Mouse (Mus musculus): ENCODE measurements around the gene C1qb. TPM values are rescaled to one million over a fixed set of nuclear protein-coding genes. Genes with fewer than 3 reads are reported as not detected.
A peak's percentile ranks its signal among the peaks of the same experiment; 100 is the strongest.

C1qb gene
- polyA plus RNA-seq, 1 experiment from 2014 or later: 46.0 TPM

GRCm38 (mm10) chr4:136907033-136907432 lies 21.0 kb upstream of the C1qb start:
- no peaks in the 10 kb centered on the region for H3K36me3 ChIP-seq (ENCODE audit: insufficient read depth)
- no peak overlapping the region for H3K9ac ChIP-seq
- DNase-seq (peak; percentile 93), ATAC-seq (ENCODE audit: insufficient read depth) (no peak)
- no peaks in the 10 kb centered on the region for H3K9me3 ChIP-seq (ENCODE audit: low read depth, low read length)
- no peak overlapping the region for H3K4me3 ChIP-seq (ENCODE audit: low read depth, low read length)
- H3K4me1 ChIP-seq (ENCODE audit: insufficient read depth): no peaks in the 10 kb centered on the region
- WGBS: 11% methylated on average over 7 of the region's 7 CpGs
- no peak overlapping the region for H3K4me2 ChIP-seq
- no peak overlapping the region for H3K27ac ChIP-seq (ENCODE audit: low read depth)
- H3K27me3 ChIP-seq (ENCODE audit: insufficient read depth, low read length): peaks cover 49% of the 10 kb centered on the region
- peak; percentile 95 for TF ChIP-seq CTCF (IDR thresholded peaks at IDR 0.05; ENCODE audit: low read depth)

- TF ChIP-seq CTCF (IDR thresholded peaks at IDR 0.05; ENCODE audit: low read depth): no peak
- no peak overlapping the region for H3K4me3 ChIP-seq (ENCODE audit: low read depth, low read length)
- H3K9ac ChIP-seq: no peak overlapping the region
- no peak overlapping the region for H3K4me2 ChIP-seq
- ATAC-seq (ENCODE audit: insufficient read depth) (no peak), DNase-seq (no peak)
- WGBS: 3% methylated on average over 23 of the region's 23 CpGs
- H3K27me3 ChIP-seq (ENCODE audit: insufficient read depth, low read length): peaks cover 33% of the 10 kb centered on the region
- H3K36me3 ChIP-seq (ENCODE audit: insufficient read depth): no peaks in the 10 kb centered on the region
- H3K27ac ChIP-seq (ENCODE audit: low read depth): no peak overlapping the region
- H3K4me1 ChIP-seq (ENCODE audit: insufficient read depth): no peaks in the 10 kb centered on the region
- H3K9me3 ChIP-seq (ENCODE audit: low read depth, low read length): no peaks in the 10 kb centered on the region
These were observed 19.0 kb upstream of the C1qb start for GRCm38 (mm10) chr4:136904767-136905539.

- H3K27me3 ChIP-seq (ENCODE audit: insufficient read depth, low read length): peaks cover 46% of the 10 kb centered on the region
- no peaks in the 10 kb centered on the region for H3K36me3 ChIP-seq (ENCODE audit: insufficient read depth)
- WGBS: 56% methylated on average over 7 of the region's 7 CpGs
- no peak overlapping the region for H3K9ac ChIP-seq
- no peak overlapping the region for H3K4me3 ChIP-seq (ENCODE audit: low read depth, low read length)
- no peaks in the 10 kb centered on the region for H3K4me1 ChIP-seq (ENCODE audit: insufficient read depth)
- no peak overlapping the region for H3K4me2 ChIP-seq
- H3K27ac ChIP-seq (ENCODE audit: low read depth): no peak overlapping the region
- DNase-seq: peak; percentile 25
- H3K9me3 ChIP-seq (ENCODE audit: low read depth, low read length): no peaks in the 10 kb centered on the region
- ATAC-seq (ENCODE audit: insufficient read depth): no peak
- peak; percentile 46 for TF ChIP-seq CTCF (IDR thresholded peaks at IDR 0.05; ENCODE audit: low read depth)
These were observed 13.2 kb upstream of the C1qb start for GRCm38 (mm10) chr4:136899154-136899553.

DNA sequence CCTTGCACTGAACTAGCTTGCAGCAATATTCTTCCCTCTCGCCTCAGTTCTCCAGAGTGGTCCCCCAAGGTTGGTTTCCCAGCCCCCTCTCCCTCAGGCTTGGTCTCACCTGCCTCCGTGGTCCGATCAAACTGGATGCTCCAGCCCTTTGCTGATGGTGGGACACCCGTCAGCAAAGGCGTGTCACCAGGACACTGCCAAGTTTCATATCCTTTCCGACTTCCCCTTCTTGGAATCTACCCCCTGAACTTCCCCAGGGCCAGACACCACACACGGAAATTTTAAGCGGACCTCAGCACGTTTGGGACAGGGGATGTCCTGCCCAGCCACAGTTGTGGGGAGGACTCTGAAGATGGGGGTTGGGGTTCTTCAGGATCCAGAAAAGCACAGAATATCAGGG lies 12.7 kb upstream of the C1qb start, which contains the start of gene C1qa:
Gene C1qa (minus strand): TSS at position 167 of the 400 bp plus-strand sequence.
- H3K4me2 ChIP-seq: no peak within 1 kb of the TSS
- no peak within 1 kb of the TSS for H3K27ac ChIP-seq (ENCODE audit: low read depth)
- ATAC-seq (ENCODE audit: insufficient read depth): no peak
- H3K4me1 ChIP-seq (ENCODE audit: insufficient read depth): no peaks in the 10 kb centered on the region
- TF ChIP-seq CTCF (IDR thresholded peaks at IDR 0.05; ENCODE audit: low read depth): no peak
- no peak within 1 kb of the TSS for H3K9ac ChIP-seq
- H3K9me3 ChIP-seq (ENCODE audit: low read depth, low read length): no peaks in the 10 kb centered on the region
- H3K4me3 ChIP-seq (ENCODE audit: low read depth, low read length): no peak within 1 kb of the TSS
- 66% methylated on average over 9 of the region's 9 CpGs for WGBS
- no peak for DNase-seq
- peaks cover 44% of the 10 kb centered on the region for H3K27me3 ChIP-seq (ENCODE audit: insufficient read depth, low read length)
- H3K36me3 ChIP-seq (ENCODE audit: insufficient read depth): no peaks in the 10 kb centered on the region

DNA sequence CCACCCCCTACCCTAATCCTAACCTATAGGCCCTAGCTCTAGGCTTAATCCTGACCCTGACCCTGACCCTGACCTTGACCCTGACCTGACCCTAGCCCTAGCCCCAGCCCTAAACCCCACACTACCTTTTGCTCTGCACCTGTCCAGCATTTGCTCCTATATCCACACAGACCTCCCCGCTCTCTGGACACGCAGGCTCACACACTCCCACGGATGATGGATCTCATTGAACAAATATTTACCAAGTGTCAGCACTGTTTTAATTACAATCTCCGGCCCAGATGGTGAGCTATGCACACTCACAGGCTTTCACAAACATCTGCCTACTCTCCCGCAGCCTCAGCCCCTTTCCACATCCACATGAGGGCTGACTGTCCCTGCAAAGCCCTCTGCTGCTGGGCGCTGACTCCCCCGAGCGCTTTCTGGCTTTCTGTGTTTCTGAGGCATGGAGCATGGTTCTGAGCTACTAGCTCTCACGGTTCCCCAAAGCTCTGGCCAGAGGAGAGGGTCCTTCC lies 12.2 kb upstream of the C1qb start:
- 21% methylated on average over 9 of the region's 9 CpGs for WGBS

GRCm38 (mm10) chr4:136896461-136896860 lies 10.5 kb upstream of the C1qb start:
- no peak overlapping the region for H3K4me2 ChIP-seq
- H3K36me3 ChIP-seq (ENCODE audit: insufficient read depth): no peaks in the 10 kb centered on the region
- 34% methylated on average over 10 of the region's 10 CpGs for WGBS
- peaks cover 52% of the 10 kb centered on the region for H3K27me3 ChIP-seq (ENCODE audit: insufficient read depth, low read length)
- ATAC-seq (ENCODE audit: insufficient read depth): no peak
- no peak overlapping the region for H3K27ac ChIP-seq (ENCODE audit: low read depth)
- no peak overlapping the region for H3K4me3 ChIP-seq (ENCODE audit: low read depth, low read length)
- H3K9me3 ChIP-seq (ENCODE audit: low read depth, low read length): no peaks in the 10 kb centered on the region
- no peaks in the 10 kb centered on the region for H3K4me1 ChIP-seq (ENCODE audit: insufficient read depth)
- no peak for TF ChIP-seq CTCF (IDR thresholded peaks at IDR 0.05; ENCODE audit: low read depth)
- H3K9ac ChIP-seq: peak overlapping the region; percentile 13; the same call in 1 of the 2 replicates
- no peak for DNase-seq

More for the DNA sequence above, 12.2 kb upstream of the C1qb start:
- no peak for DNase-seq
- Histone ChIP-seq H3K4me3 (ENCODE audit: low read depth, low read length) (no peak overlapping the region), H3K4me1 (ENCODE audit: insufficient read depth) (no peaks in the 10 kb centered on the region), H3K9me3 (ENCODE audit: low read depth, low read length) (no peaks in the 10 kb centered on the region), H3K27ac (ENCODE audit: low read depth) (no peak overlapping the region), H3K4me2 (no peak overlapping the region), H3K27me3 (ENCODE audit: insufficient read depth, low read length) (peaks cover 44% of the 10 kb centered on the region), H3K9ac (no peak overlapping the region), H3K36me3 (ENCODE audit: insufficient read depth) (no peaks in the 10 kb centered on the region)
- no peak for ATAC-seq (ENCODE audit: insufficient read depth)
- TF ChIP-seq CTCF (IDR thresholded peaks at IDR 0.05; ENCODE audit: low read depth): no peak

DNA sequence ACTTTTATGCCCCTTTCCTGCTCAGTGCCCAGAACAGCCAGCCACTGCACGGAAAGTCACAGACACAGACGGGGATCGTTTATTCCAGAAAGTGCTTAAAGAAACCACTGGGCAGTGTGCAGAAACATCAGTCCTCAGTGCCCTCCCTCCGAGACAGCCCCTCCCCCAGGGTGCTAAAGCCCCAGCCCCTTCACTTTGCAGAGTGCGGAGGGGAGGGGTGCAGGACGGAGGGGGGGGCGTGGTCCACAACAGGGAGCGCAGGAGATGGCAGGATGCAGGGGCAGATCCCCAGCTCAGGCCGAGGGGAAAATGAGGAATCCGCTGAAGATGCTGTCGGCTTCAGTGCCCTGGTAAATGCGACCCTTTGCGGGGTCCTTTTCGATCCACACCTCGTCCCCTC lies 9.9 kb upstream of the C1qb start:
- Histone ChIP-seq H3K4me1 (ENCODE audit: insufficient read depth) (no peaks in the 10 kb centered on the region), H3K9ac (peak overlapping the region; percentile 13; the same call in 1 of the 2 replicates), H3K27me3 (ENCODE audit: insufficient read depth, low read length) (peaks cover 52% of the 10 kb centered on the region), H3K9me3 (ENCODE audit: low read depth, low read length) (no peaks in the 10 kb centered on the region), H3K27ac (ENCODE audit: low read depth) (no peak overlapping the region), H3K4me2 (no peak overlapping the region), H3K36me3 (ENCODE audit: insufficient read depth) (no peaks in the 10 kb centered on the region), H3K4me3 (ENCODE audit: low read depth, low read length) (no peak overlapping the region)
- DNase-seq: no peak
- no peak for TF ChIP-seq CTCF (IDR thresholded peaks at IDR 0.05; ENCODE audit: low read depth)
- no peak for ATAC-seq (ENCODE audit: insufficient read depth)
- WGBS: 4% methylated on average over 14 of the region's 15 CpGs

Measured in lung, embryonic 14.5 days (tissue).